Mouse (Mus musculus): Measurements from ENCODE around the gene Pgls.

DNA sequence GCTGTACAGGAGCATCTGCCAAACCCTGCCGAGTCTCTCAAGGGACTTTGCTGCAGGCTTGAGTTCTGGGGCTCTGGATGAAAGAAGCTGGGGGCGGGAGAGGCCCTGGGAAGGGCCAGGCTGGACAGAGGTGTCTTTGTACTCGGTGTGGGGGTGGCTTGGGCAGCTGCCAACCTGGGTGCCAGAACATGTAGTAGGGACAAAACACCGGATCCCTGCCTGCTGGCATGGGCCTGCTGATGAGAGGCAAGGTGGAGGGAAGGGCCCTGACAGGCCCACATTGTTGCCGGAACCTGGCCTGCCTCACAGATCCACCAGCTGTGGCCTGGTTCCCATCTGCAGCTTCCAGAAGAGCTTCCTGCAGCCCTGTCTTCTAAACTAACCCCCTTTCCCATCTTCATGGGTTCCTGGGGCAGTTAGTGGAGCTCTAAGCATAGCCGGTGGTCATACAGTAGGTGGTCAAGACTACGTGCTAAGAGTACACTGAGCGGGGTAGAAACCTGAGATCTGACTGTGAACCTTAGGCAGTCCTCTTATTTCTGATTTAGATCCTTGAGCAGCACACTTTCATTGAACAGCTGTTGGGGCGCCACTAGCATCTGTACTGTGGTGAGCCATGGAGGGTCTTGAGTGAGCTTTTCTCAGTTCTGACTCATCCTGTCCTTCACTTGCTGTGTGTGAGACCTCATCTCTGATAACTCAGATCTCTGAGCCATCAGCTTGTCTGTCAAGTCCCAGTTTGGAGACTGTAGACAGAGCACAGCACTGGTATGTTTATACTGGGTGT, 18.9 kb upstream of the Pgls start:
- TF ChIP-seq POLR2A (IDR thresholded peaks at IDR 0.05; ENCODE audit: borderline replicate concordance, extremely low read depth, low read depth, low read length) (no peak), CTCF (IDR thresholded peaks at IDR 0.05; ENCODE audit: insufficient read depth, low read length) (no peak)

Data from lung, adult 2 months (tissue).